Mouse (Mus musculus): ENCODE measurements around the gene Mtrr. TPM values are rescaled to one million over a fixed set of nuclear protein-coding genes. Genes with fewer than 3 reads are reported as not detected.
"Not testable (repeated sequence)": the region's sequence is repeated elsewhere in the genome, so short reads cannot be mapped to it uniquely, and the experiment has no call there.

Gene Mtrr
- polyA plus RNA-seq, 1 experiment from 2014 or later, result 19.2 TPM

DNA sequence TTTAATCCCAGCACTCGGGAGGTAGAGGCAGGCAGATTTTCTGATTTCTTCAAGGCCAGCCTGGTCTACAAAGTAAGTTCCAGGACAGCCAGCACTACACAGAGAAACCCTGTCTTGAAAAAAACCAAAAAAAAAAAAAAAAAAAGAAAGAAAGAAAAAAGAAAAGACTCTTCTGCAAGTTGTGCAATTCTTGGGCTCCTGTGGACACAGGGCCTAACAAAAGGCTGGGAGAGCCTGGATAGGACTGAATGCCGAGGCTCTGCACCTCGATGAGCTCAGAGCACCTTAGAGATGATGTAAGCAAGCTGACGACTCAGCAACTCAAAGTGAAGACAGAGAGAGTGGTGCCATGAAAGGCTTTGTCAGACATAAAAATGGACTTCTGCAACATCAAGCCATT lies 7.6 kb downstream of the Mtrr start:
- H3K4me2 ChIP-seq (ENCODE audit: low read length), result no peak overlapping the region
- H3K9me3 ChIP-seq (ENCODE audit: control insufficient read depth, low read length), result no peaks in the 10 kb centered on the region
- no peaks in the 10 kb centered on the region for H3K27me3 ChIP-seq (replicated peaks; ENCODE audit: control insufficient read depth, insufficient read depth, low read length)
- H3K4me1 ChIP-seq (replicated peaks; ENCODE audit: control insufficient read depth, insufficient read depth, low read length), result peaks cover 16% of the 10 kb centered on the region
- H3K36me3 ChIP-seq (ENCODE audit: control insufficient read depth, insufficient read depth, low read length), result peaks cover 63% of the 10 kb centered on the region
- no peak overlapping the region for H3K9ac ChIP-seq (ENCODE audit: low read length)
- H3K4me3 ChIP-seq (ENCODE audit: low read depth, low read length), result no peak overlapping the region
- WGBS, result 73% methylated on average over 4 of the region's 4 CpGs
- H3K27ac ChIP-seq (ENCODE audit: low read depth), result no peak overlapping the region
- ATAC-seq (replicated peaks; ENCODE audit: low FRiP score, low TSS enrichment, low read depth) (no peak), DNase-seq (ENCODE audit: low spot score) (no peak)

DNA sequence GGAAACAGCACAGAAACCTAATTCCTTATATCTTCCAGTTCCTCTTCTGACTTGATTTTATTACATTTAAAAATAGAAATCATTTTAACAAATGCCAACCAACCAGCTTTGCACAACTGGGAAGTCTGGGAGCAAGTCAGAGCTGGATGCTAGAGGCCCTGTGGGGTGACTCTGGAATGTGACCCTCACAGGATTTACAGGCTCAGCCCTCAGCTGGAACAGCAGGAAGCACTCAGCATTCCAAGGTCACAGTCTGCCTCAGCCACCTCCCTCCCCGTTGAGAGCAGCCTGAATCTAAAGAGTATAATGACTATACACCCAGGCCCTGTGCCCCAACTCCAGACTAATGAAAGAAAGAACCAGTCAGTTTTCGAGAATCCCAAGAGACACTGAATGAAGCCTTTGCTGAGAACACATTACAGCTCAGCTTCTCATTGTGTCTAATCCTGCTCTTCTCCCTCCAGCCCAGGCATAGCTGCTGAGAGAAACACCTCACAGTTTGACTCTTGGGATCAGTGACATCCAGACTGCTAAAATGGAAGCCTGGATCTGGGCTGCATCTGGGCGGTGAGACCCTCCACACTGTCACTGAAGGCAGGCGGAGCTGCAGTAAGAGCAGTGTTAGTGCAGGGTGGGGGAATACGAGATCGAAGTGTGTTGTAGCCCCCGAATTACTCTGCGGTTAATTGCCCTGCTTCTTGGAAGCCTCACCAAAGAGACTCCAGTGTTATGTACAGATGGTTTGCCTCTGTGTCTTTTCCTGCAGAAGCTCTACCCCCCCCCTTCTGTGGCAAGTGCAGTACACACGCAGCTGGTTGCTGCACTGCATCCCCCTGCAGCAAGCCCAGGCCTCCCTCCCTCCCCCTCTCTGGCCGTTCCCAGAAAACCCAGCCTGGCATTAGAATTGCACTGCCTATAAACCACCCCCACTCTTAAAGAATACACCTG lies 8.7 kb downstream of the Mtrr start:
- Histone ChIP-seq H3K27ac (ENCODE audit: low read depth) (peak overlapping the region; percentile 65; the same call in 1 of the 2 replicates), H3K4me3 (ENCODE audit: low read depth, low read length) (no peak overlapping the region), H3K9ac (ENCODE audit: low read length) (0 out of 2 replicates have a peak overlapping the region, but pooled peaks have one; percentile 3), H3K36me3 (ENCODE audit: control insufficient read depth, insufficient read depth, low read length) (peaks cover 60% of the 10 kb centered on the region), H3K9me3 (ENCODE audit: control insufficient read depth, low read length) (no peaks in the 10 kb centered on the region), H3K4me2 (ENCODE audit: low read length) (0 out of 2 replicates have a peak overlapping the region, but pooled peaks have one; percentile 4), H3K4me1 (replicated peaks; ENCODE audit: control insufficient read depth, insufficient read depth, low read length) (peaks cover 16% of the 10 kb centered on the region), H3K27me3 (replicated peaks; ENCODE audit: control insufficient read depth, insufficient read depth, low read length) (no peaks in the 10 kb centered on the region)
- peak; percentile 67 for ATAC-seq (replicated peaks; ENCODE audit: low FRiP score, low TSS enrichment, low read depth)
- 39% methylated on average over 10 of the region's 10 CpGs for WGBS
- peak; percentile 63 for DNase-seq (ENCODE audit: low spot score)

DNA sequence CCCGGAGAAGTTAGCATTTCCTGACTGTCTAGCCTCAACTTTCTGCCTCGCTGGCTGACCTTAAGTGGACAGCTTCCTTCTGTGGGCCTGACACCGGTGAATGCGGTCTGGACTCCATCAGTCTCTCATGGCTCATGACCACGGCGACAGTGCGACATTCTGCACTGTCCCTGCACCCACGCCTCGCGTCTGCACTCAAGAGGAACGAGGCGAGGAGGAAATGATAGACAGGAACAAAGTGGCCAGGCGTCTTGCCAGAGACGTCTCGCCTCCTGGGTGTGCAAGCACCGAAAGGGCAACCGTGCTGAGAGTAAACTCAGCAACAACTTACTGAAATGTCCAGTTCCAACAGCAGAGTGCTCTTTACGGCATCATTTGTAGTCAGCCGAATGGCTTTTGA lies 9.7 kb downstream of the Mtrr start:
- peaks cover 62% of the 10 kb centered on the region for H3K36me3 ChIP-seq (ENCODE audit: control insufficient read depth, insufficient read depth, low read length)
- H3K9ac ChIP-seq (ENCODE audit: low read length), result no peak overlapping the region
- no peaks in the 10 kb centered on the region for H3K27me3 ChIP-seq (replicated peaks; ENCODE audit: control insufficient read depth, insufficient read depth, low read length)
- H3K4me3 ChIP-seq (ENCODE audit: low read depth, low read length), result no peak overlapping the region
- H3K4me1 ChIP-seq (replicated peaks; ENCODE audit: control insufficient read depth, insufficient read depth, low read length), result peaks cover 16% of the 10 kb centered on the region
- ATAC-seq (replicated peaks; ENCODE audit: low FRiP score, low TSS enrichment, low read depth), result no peak
- no peak for DNase-seq (ENCODE audit: low spot score)
- 75% methylated on average over 19 of the region's 19 CpGs for WGBS
- H3K4me2 ChIP-seq (ENCODE audit: low read length), result no peak overlapping the region
- H3K27ac ChIP-seq (ENCODE audit: low read depth), result no peak overlapping the region
- H3K9me3 ChIP-seq (ENCODE audit: control insufficient read depth, low read length), result no peaks in the 10 kb centered on the region

DNA sequence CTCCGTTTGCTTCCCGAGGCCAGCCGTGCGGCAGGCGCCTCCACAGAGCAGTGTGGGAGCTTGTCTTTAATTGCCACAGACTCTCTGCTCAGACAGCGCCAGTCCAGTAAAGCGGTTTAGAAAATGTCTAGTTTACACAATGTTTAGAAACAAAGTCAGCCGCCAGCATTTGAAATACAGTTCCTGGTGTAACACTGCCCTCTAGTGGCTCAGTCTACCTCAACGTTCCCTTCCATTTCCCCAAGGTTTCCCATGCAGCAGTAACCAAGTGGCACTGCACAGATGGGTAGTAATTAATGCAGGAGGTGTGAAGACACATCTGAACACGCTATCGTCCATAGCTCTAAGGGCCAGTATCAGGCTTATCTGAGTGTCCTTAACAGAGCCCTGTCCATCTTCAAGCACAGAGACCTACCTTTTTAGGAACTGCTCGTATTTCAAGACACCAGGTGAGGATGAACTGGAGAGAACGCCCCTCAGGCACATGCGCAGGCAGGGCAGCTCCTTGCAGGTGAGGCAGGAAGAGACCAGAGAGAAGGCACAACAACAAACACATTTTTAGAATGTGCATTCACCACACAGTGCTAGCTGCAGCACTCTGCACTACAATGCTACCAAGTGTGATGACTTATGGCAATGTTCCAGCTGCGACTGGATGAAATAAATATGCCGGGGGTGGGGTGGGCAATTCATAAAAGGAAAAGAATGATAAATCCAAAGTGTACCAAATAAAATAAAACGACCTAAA lies 12.2 kb downstream of the Mtrr start:
- Histone ChIP-seq H3K27ac (ENCODE audit: low read depth) (no peak overlapping the region), H3K36me3 (ENCODE audit: control insufficient read depth, insufficient read depth, low read length) (peaks cover 69% of the 10 kb centered on the region), H3K9ac (ENCODE audit: low read length) (no peak overlapping the region), H3K4me3 (ENCODE audit: low read depth, low read length) (no peak overlapping the region), H3K4me1 (replicated peaks; ENCODE audit: control insufficient read depth, insufficient read depth, low read length) (peaks cover 16% of the 10 kb centered on the region), H3K27me3 (replicated peaks; ENCODE audit: control insufficient read depth, insufficient read depth, low read length) (no peaks in the 10 kb centered on the region), H3K9me3 (ENCODE audit: control insufficient read depth, low read length) (no peaks in the 10 kb centered on the region), H3K4me2 (ENCODE audit: low read length) (no peak overlapping the region)
- no peak for ATAC-seq (replicated peaks; ENCODE audit: low FRiP score, low TSS enrichment, low read depth)
- WGBS, result 53% methylated on average over 17 of the region's 17 CpGs
- DNase-seq (ENCODE audit: low spot score), result peak; percentile 75

DNA sequence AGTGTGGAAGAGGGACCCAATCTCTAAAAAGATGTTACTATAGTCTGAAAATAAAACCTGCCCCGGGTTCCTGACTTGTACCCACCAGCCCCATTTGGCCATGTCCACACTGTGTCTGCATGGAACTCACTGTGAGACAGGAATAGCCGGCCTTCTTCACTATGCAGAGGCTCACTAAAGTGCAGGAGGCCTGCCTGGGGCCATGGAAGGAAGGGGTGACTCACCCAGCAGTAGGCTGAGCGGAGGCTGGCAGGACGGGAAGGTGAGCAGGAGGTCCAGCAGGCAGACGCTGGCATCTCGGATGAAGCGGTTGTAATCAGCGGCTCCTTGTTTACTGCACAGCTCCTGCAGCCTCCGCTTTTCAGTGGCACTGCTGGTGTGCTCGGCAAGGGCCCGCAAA lies 13.4 kb downstream of the Mtrr start:
- DNase-seq (ENCODE audit: low spot score) (no peak), ATAC-seq (replicated peaks; ENCODE audit: low FRiP score, low TSS enrichment, low read depth) (no peak)
- no peaks in the 10 kb centered on the region for H3K9me3 ChIP-seq (ENCODE audit: control insufficient read depth, low read length)
- H3K4me3 ChIP-seq (ENCODE audit: low read depth, low read length), result no peak overlapping the region
- no peaks in the 10 kb centered on the region for H3K27me3 ChIP-seq (replicated peaks; ENCODE audit: control insufficient read depth, insufficient read depth, low read length)
- no peak overlapping the region for H3K27ac ChIP-seq (ENCODE audit: low read depth)
- WGBS, result 93% methylated on average over 11 of the region's 11 CpGs
- H3K9ac ChIP-seq (ENCODE audit: low read length), result no peak overlapping the region
- peaks cover 12% of the 10 kb centered on the region for H3K4me1 ChIP-seq (replicated peaks; ENCODE audit: control insufficient read depth, insufficient read depth, low read length)
- peaks cover 76% of the 10 kb centered on the region for H3K36me3 ChIP-seq (ENCODE audit: control insufficient read depth, insufficient read depth, low read length)
- H3K4me2 ChIP-seq (ENCODE audit: low read length), result no peak overlapping the region

DNA sequence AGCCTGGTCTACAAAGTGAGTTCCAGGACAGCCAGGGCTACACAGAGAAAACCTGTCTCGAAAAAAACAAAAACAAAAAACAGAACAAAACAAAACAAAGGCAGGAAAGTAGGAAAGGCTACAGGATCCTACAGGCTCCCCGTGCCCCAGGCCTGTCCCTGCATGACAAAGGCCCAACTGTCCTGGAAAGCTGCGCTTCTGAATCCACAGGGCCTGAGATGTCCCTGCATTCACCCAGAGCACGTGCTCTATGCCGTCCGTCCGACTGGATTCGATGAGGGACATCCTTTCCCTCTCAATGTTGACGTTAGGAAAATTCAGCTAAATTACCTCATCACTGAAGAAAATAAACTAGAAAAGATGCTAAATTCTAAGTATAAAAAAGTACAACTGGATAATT lies 13.8 kb downstream of the Mtrr start:
- peaks cover 8% of the 10 kb centered on the region for H3K4me1 ChIP-seq (replicated peaks; ENCODE audit: control insufficient read depth, insufficient read depth, low read length)
- H3K9ac ChIP-seq (ENCODE audit: low read length), result no peak overlapping the region
- 95% methylated on average over 9 of the region's 9 CpGs for WGBS
- no peaks in the 10 kb centered on the region for H3K27me3 ChIP-seq (replicated peaks; ENCODE audit: control insufficient read depth, insufficient read depth, low read length)
- no peak for DNase-seq (ENCODE audit: low spot score)
- ATAC-seq (replicated peaks; ENCODE audit: low FRiP score, low TSS enrichment, low read depth), result no peak
- H3K36me3 ChIP-seq (ENCODE audit: control insufficient read depth, insufficient read depth, low read length), result peaks cover 80% of the 10 kb centered on the region
- no peak overlapping the region for H3K4me3 ChIP-seq (ENCODE audit: low read depth, low read length)
- H3K4me2 ChIP-seq (ENCODE audit: low read length), result no peak overlapping the region
- H3K9me3 ChIP-seq (ENCODE audit: control insufficient read depth, low read length), result no peaks in the 10 kb centered on the region
- no peak overlapping the region for H3K27ac ChIP-seq (ENCODE audit: low read depth)

DNA sequence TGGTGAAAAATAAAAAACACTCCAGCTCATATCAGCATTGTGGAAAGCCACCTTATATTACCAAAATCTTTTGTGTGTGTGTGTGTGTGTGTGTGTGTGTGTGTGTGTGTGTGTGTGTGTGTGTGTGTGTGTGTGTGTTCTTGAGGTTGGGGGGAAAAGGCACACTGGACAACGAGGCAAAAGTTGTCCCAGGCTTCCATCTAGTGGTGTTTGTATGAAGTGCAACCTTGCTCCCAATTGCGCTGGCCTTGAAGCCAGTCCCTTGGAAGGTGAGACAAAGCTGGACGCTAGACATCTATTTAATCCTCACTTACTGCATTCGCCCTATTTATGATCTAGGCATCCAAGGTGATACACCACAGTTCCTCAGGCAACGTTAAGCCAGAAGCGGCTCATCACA lies 28.6 kb downstream of the Mtrr start:
- DNase-seq (ENCODE audit: low spot score); H3K36me3 ChIP-seq (ENCODE audit: control insufficient read depth, insufficient read depth, low read length); H3K9ac ChIP-seq (ENCODE audit: low read length); H3K4me2 ChIP-seq (ENCODE audit: low read length); H3K9me3 ChIP-seq (ENCODE audit: control insufficient read depth, low read length); ATAC-seq (replicated peaks; ENCODE audit: low FRiP score, low TSS enrichment, low read depth); H3K27me3 ChIP-seq (replicated peaks; ENCODE audit: control insufficient read depth, insufficient read depth, low read length); H3K4me1 ChIP-seq (replicated peaks; ENCODE audit: control insufficient read depth, insufficient read depth, low read length); H3K27ac ChIP-seq (ENCODE audit: low read depth); H3K4me3 ChIP-seq (ENCODE audit: low read depth, low read length): not testable (repeated sequence)
- 14% methylated on average over 3 of the region's 6 CpGs for WGBS

Data from intestine, embryonic 14.5 days (tissue).